Mouse (Mus musculus): ENCODE data around the gene Psmc1. TPM values are rescaled to one million over a fixed set of nuclear protein-coding genes. Genes with fewer than 3 reads are reported as not detected.
A peak's percentile ranks its signal among the peaks of the same experiment; 100 is the strongest.

Psmc1 gene
- 236 and 253 TPM in 2 replicates for total RNA-seq (2015)
- total RNA-seq (2017), result 265 and 368 TPM in 2 replicates

GRCm38 (mm10) chr12:100109986-100110696 lies at the start of gene Psmc1:
TSS of gene Psmc1 (plus strand) at chr12:100110154.
- ATAC-seq (replicated peaks; ENCODE audit: poor library complexity), result peak; percentile 81

DNA sequence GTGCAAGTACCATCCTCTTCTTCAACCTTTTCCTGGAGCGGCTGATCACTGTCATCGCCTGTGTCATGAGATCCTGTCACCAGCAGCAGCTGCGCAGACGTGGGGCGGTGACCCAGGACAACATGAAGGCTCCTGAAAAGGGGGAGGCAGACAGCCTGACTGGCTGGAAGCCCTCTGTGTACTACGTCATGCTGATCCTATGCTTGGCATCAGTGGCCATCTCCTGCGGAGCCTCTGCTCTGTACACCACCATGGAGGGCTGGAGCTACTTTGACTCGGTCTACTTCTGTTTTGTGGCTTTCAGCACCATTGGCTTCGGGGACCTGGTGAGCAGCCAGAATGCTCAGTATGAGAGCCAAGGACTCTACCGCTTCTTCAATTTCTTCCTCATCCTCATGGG lies 48.9 kb upstream of the Psmc1 start:
- ATAC-seq (replicated peaks; ENCODE audit: poor library complexity), result no peak

DNA sequence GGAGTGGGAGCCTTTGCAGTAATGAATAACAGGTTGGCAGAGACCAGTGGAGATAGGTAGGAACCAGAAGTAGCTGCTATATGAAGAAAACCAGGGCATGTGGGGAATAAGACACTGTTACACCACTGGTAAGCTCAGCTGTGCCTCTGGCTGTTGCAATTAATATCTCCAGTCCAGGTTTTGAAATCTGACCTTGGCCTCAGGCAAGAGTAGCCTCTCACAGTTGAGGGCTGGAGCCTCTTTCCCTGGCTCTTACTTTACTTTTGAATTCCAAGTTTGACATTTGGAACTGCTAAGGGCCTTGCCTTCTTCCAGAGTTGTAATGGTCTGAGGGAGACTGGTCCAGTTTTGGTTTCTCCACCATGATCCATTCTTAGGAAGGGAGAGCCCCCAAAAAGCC lies 48.1 kb upstream of the Psmc1 start:
- ATAC-seq (replicated peaks; ENCODE audit: poor library complexity), result 0 out of 2 replicates have a peak, but pooled peaks have one; percentile 20

DNA sequence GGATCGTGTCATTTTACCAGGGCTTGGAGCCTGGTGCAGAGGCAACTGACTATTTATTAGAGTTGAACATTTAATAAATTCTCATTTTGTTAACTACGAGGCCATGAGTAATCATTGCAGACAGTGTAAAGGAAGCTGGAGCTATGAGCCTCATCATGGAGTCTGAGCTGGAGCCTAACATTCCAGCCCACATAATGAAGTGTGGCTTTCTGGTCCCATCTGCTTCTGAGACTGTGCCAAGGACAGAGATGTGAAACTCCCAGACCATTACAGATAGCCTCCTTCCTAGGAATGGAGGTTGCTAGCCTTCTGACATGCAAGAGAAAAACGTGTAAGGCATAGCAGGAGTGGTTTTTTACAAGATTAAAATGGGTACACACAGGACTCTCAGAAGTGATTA lies 47.4 kb upstream of the Psmc1 start:
- no peak for ATAC-seq (replicated peaks; ENCODE audit: poor library complexity)

- ATAC-seq (replicated peaks; ENCODE audit: poor library complexity), result no peak
Measured at GRCm38 (mm10) chr12:100065109-100065508, 44.8 kb upstream of the Psmc1 start.

- peak; percentile 95 for ATAC-seq (replicated peaks; ENCODE audit: poor library complexity)
Measured at GRCm38 (mm10) chr12:100067477-100067876, 42.5 kb upstream of the Psmc1 start.

- no peak for ATAC-seq (replicated peaks; ENCODE audit: poor library complexity)
Measured at GRCm38 (mm10) chr12:100073201-100073672, 36.7 kb upstream of the Psmc1 start.

DNA sequence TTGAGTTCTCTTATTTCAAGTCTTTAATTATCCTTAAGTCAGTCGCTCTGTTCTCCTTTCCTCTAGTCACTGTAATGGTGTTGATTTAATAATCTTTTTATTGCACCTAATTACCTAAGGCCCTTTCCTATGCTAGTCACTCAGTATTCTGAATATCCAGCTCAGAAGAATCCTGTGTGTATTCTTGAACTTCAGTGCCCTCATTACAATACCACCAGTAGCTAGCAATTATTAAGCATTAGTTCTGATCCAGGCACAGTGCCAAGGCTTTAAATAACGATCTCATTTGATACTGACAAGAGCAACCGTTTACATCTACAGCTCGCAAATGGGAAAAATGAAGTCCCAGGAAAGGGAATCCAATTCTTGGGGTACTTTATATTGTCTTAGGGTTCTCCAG lies 34.2 kb upstream of the Psmc1 start:
- ATAC-seq (replicated peaks; ENCODE audit: poor library complexity), result no peak

DNA sequence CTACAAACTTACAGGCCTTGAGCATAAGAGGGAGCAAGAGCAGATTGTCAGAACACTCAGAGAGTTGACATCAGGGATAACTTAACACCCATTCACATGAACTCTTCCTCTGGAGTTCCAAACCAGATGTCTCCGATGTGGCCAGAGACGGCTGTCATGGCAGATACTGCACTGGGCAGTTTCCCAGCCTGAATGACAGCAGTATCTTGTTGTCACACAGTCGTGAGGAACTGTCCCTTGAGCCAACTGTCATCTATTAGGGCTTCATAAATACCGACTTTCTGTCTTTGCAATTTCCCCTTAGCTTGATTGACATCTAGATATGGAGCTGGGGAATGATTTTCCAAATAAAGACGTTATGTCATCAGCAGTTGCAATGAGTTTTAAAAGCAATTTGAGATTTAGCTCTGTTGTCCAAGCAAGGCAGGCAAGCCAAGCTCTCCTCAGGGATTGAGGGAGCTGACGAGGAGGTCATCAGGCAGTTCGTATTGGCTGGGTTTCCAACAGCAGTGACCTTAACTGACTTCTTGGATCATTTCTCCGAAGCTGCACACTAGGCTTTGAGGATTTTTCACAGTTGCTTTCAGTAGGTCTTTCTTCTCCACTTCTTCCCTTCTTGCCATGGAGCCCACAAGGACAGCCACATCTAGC lies 30.2 kb upstream of the Psmc1 start:
- ATAC-seq (replicated peaks; ENCODE audit: poor library complexity), result no peak

- no peak for ATAC-seq (replicated peaks; ENCODE audit: poor library complexity)
Measured at GRCm38 (mm10) chr12:100088026-100088425, 21.9 kb upstream of the Psmc1 start.

- ATAC-seq (replicated peaks; ENCODE audit: poor library complexity), result peak; percentile 85
Measured at GRCm38 (mm10) chr12:100089265-100089664, 20.7 kb upstream of the Psmc1 start.

DNA sequence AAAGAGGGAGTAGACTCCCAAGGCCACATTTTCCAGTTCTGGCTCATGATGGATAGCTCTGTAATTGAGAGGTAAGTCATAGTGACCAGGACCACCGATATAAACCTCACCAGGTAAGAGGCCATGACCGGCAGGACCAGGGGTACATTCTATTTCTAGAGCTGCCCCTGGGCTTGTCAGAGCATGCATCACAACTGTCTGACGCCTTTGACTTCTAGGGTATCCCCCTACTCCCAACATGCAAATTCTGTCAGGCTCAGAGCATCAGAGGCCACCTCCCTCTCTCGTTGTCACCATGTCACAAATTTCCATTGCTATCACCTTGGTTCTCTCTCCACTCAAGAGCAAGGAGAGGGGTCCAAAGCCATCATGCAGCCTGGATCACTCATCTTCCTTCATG lies 19.2 kb upstream of the Psmc1 start:
- no peak for ATAC-seq (replicated peaks; ENCODE audit: poor library complexity)

DNA sequence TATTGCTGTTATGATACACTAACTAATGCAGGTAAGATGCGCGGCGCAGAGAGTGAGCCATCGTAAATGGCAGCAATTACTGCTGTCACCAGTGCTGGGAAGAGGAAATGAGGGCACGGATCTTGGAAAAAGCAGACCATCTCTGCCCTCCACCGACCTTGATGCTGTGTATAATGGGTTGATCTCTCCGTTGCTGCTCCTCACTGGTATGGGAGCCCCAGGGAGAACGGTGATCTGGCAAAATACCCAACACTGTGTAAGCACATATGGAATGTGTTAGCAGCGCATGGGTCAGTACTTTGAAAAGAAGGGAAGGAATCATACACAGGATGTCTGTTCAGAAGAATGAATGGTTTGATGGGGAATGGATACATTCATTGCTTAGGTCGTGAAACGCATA lies 16.9 kb upstream of the Psmc1 start:
- no peak for ATAC-seq (replicated peaks; ENCODE audit: poor library complexity)

- ATAC-seq (replicated peaks; ENCODE audit: poor library complexity), result no peak
Measured at GRCm38 (mm10) chr12:100099971-100100706, 9.8 kb upstream of the Psmc1 start.

DNA sequence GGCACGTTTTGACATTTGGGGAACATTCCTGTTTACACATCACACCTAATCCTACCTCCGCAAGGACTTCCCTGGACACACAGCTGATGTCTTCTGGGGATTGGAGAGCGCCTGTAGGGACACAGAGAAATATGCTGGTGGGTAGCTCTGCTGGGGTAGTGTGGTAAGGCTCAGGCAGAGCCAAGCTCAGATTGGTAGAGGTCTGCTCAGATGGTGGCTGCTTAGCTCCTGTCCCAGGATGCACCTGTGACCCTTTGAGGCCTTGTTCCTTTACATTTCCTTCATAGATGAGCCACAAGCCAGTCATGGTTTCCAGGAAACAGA lies 9.3 kb upstream of the Psmc1 start:
- ATAC-seq (replicated peaks; ENCODE audit: poor library complexity), result no peak

DNA sequence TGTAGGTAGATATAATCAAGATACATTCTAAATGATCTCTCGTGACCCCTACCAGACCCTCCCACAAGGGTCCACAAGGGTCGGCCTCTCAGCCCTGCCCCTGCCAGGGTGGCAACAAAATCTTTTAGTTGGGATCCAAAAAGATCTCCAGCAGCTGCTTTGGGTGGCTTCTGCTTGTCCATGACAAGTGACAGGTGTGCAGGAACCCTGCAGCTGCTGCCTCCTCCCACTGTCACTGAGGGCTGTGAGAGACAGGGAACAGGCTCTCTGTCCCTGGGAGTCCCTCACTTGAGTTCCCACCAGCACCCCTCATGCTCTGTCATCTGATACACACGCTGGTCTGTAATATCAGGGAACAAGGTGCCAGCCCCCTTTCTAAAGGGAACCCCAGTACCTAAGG lies 8.3 kb upstream of the Psmc1 start:
- no peak for ATAC-seq (replicated peaks; ENCODE audit: poor library complexity)

GRCm38 (mm10) chr12:100104530-100104929 lies 5.4 kb upstream of the Psmc1 start:
- ATAC-seq (replicated peaks; ENCODE audit: poor library complexity), result no peak

- ATAC-seq (replicated peaks; ENCODE audit: poor library complexity), result peak; percentile 68
Measured at GRCm38 (mm10) chr12:100106275-100106895, 3.6 kb upstream of the Psmc1 start.

DNA sequence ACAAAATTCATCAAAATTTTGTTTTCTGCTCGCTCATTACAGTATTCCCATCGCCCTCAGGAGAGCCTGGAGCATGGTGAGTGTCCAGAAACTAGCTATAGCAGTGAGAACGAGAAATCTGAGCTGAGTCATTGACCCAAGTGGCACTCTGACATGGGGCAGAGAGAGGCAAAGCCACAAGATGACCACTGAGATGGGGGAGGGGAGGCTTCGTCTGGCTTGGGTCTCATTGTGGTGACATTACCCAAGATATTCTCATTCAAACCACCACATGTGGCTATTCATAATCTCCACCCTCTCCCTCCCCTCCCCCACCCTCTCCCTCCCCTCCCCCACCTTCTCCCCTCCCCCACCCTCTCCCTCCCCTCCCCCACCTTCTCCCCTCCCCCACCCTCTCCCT lies 2.5 kb upstream of the Psmc1 start:
- ATAC-seq (replicated peaks; ENCODE audit: poor library complexity), result no peak

- ATAC-seq (replicated peaks; ENCODE audit: poor library complexity), result peak; percentile 65
Measured at GRCm38 (mm10) chr12:100115982-100116381, 6.0 kb downstream of the Psmc1 start.

- no peak for ATAC-seq (replicated peaks; ENCODE audit: poor library complexity)
Measured at GRCm38 (mm10) chr12:100122921-100123381, 13.0 kb downstream of the Psmc1 start.

Data from megakaryocyte progenitor cell, adult 5-6 weeks (primary cell).